Mouse (Mus musculus): Measurements from ENCODE around the gene Gtf2i.

Gtf2i gene

GRCm38 (mm10) chr5:134310201-134310600 lies 4.4 kb downstream of the Gtf2i start:
- POLR2A ChIA-PET: interaction anchor here in 3 of 4 experiments (0.6 to 8.0 kb wide), 17 partner anchors 12 to 134 kb away, joined by 3 to 64 read pairs (median 4); partner anchors contain the start of gene Rcc1l (in 1 of the 3)
- CTCF ChIA-PET: interaction anchor here in 3 of 4 experiments (0.6 to 1.2 kb wide), 4 partner anchors 9 to 176 kb away, joined by 3 to 6 read pairs (median 4); no protein-coding TSS in a partner anchor

- ChIA-PET CTCF (interaction anchor here in 2 of 4 experiments (0.6 to 1.2 kb wide), 2 partner anchors 8 to 112 kb away, joined by 3 to 4 read pairs; no protein-coding TSS in a partner anchor), POLR2A (interaction anchor here in 3 of 4 experiments (1.0 to 8.0 kb wide), 11 partner anchors 11 to 133 kb away, joined by 3 to 64 read pairs (median 5); partner anchors contain the start of gene Rcc1l (in 1 of the 3))
These were observed 5.2 kb downstream of the Gtf2i start for GRCm38 (mm10) chr5:134309345-134309744.

GRCm38 (mm10) chr5:134304639-134305038 lies 9.9 kb downstream of the Gtf2i start:
- CTCF ChIA-PET: interaction anchor here in 2 of 4 experiments (1.1 to 1.3 kb wide), 3 partner anchors 51 to 70 kb away, joined by 3 to 4 read pairs (median 3); no protein-coding TSS in a partner anchor
- POLR2A ChIA-PET: interaction anchor here (0.5 to 3.3 kb wide), 13 partner anchors 8 to 705 kb away, joined by 3 to 39 read pairs (median 3); partner anchors contain the start of genes Gtf2i (in 2 of the 4) and Abhd11 (in 1 of the 4)

GRCm38 (mm10) chr5:134295277-134296050 lies 19.1 kb downstream of the Gtf2i start:
- POLR2A ChIA-PET: interaction anchor here in 2 of 4 experiments (0.7 to 7.8 kb wide), 13 partner anchors 9 to 117 kb away, joined by 3 to 64 read pairs (median 4); partner anchors contain the start of gene Gtf2i (in 1 of the 2)
- CTCF ChIA-PET: interaction anchor here in 1 of 4 experiments (0.5 kb wide), 1 partner anchor 67 kb away, joined by 3 read pairs; no protein-coding TSS in a partner anchor

GRCm38 (mm10) chr5:134294606-134295005 lies 20.0 kb downstream of the Gtf2i start:
- CTCF ChIA-PET: interaction anchor here in 1 of 4 experiments (0.5 kb wide), 1 partner anchor 67 kb away, joined by 3 read pairs; no protein-coding TSS in a partner anchor
- POLR2A ChIA-PET: interaction anchor here in 3 of 4 experiments (0.7 to 7.8 kb wide), 7 partner anchors 10 to 77 kb away, joined by 3 to 64 read pairs (median 4); partner anchors contain the start of gene Gtf2i (in 1 of the 3)

- POLR2A ChIA-PET: interaction anchor here in 3 of 4 experiments (0.6 to 2.1 kb wide), 13 partner anchors 10 to 132 kb away, joined by 3 to 8 read pairs (median 3); partner anchors contain the start of gene Gtf2i (in 1 of the 3)
- CTCF ChIA-PET: interaction anchor here in 1 of 4 experiments (0.5 kb wide), 1 partner anchor 33 kb away, joined by 4 read pairs; no protein-coding TSS in a partner anchor
These were observed 23.5 kb downstream of the Gtf2i start for GRCm38 (mm10) chr5:134291096-134291495.

GRCm38 (mm10) chr5:134289935-134290560 lies 24.5 kb downstream of the Gtf2i start:
- POLR2A ChIA-PET: interaction anchor here in 3 of 4 experiments (0.6 to 2.1 kb wide), 6 partner anchors 11 to 1843 kb away, joined by 3 to 8 read pairs (median 3); no protein-coding TSS in a partner anchor
- CTCF ChIA-PET: interaction anchor here in 3 of 4 experiments (0.6 to 1.5 kb wide), 6 partner anchors 10 to 357 kb away, joined by 3 to 8 read pairs (median 3); no protein-coding TSS in a partner anchor

- POLR2A ChIA-PET: interaction anchor here in 2 of 4 experiments (0.5 to 1.5 kb wide), 3 partner anchors 19 to 104 kb away, joined by 3 to 5 read pairs (median 3); no protein-coding TSS in a partner anchor
- CTCF ChIA-PET: interaction anchor here in 2 of 4 experiments (0.6 kb wide), 2 partner anchors 25 to 26 kb away, joined by 3 read pairs; partner anchors contain the start of gene Gtf2i (in 1 of the 2)
These were observed 26.5 kb downstream of the Gtf2i start for GRCm38 (mm10) chr5:134288071-134288470.

- CTCF ChIA-PET: no interaction called here
- POLR2A ChIA-PET: interaction anchor here in 2 of 4 experiments (0.6 to 1.2 kb wide), 2 partner anchors 13 to 14 kb away, joined by 3 read pairs; no protein-coding TSS in a partner anchor
These were observed 29.6 kb downstream of the Gtf2i start for GRCm38 (mm10) chr5:134284921-134285320.

GRCm38 (mm10) chr5:134282603-134283002 lies 32.0 kb downstream of the Gtf2i start:
- ChIA-PET POLR2A (interaction anchor here in 2 of 4 experiments (1.0 to 1.9 kb wide), 3 partner anchors 13 to 42 kb away, joined by 3 to 6 read pairs (median 3); no protein-coding TSS in a partner anchor), CTCF (interaction anchor here in 1 of 4 experiments (0.6 kb wide), 1 partner anchor 40 kb away, joined by 4 read pairs; no protein-coding TSS in a partner anchor)

- ChIA-PET POLR2A (interaction anchor here in 3 of 4 experiments (0.7 to 1.9 kb wide), 4 partner anchors 14 to 89 kb away, joined by 3 to 6 read pairs (median 4); no protein-coding TSS in a partner anchor), CTCF (interaction anchor here in 1 of 4 experiments (0.6 kb wide), 1 partner anchor 41 kb away, joined by 4 read pairs; no protein-coding TSS in a partner anchor)
These were observed 32.5 kb downstream of the Gtf2i start for GRCm38 (mm10) chr5:134282076-134282475.

GRCm38 (mm10) chr5:134279371-134279770 lies 35.2 kb downstream of the Gtf2i start:
- POLR2A ChIA-PET: interaction anchor here in 3 of 4 experiments (0.6 to 2.2 kb wide), 15 partner anchors 8 to 312 kb away, joined by 3 to 8 read pairs (median 3); no protein-coding TSS in a partner anchor
- CTCF ChIA-PET: interaction anchor here in 1 of 4 experiments (1.0 kb wide), 2 partner anchors 10 to 210 kb away, joined by 3 to 4 read pairs; no protein-coding TSS in a partner anchor

- POLR2A ChIA-PET: interaction anchor here (0.6 to 1.9 kb wide), 12 partner anchors 10 to 1406 kb away, joined by 3 to 9 read pairs (median 4); partner anchors contain the start of genes Gtf2i (in 2 of the 4) and Abhd11 (in 1 of the 4)
- CTCF ChIA-PET: interaction anchor here in 1 of 4 experiments (0.6 kb wide), 1 partner anchor 24 kb away, joined by 3 read pairs; no protein-coding TSS in a partner anchor
These were observed 37.5 kb downstream of the Gtf2i start for GRCm38 (mm10) chr5:134277109-134277508.

- POLR2A ChIA-PET: interaction anchor here in 2 of 4 experiments (0.9 to 1.7 kb wide), 5 partner anchors 9 to 733 kb away, joined by 3 read pairs; partner anchors contain the start of gene Abhd11 (in 1 of the 2)
- CTCF ChIA-PET: interaction anchor here in 1 of 4 experiments (1.0 kb wide), 1 partner anchor 98 kb away, joined by 3 read pairs; no protein-coding TSS in a partner anchor
These were observed 39.0 kb downstream of the Gtf2i start for GRCm38 (mm10) chr5:134275556-134275955.

- CTCF ChIA-PET: interaction anchor here in 1 of 4 experiments (1.0 kb wide), 1 partner anchor 98 kb away, joined by 3 read pairs; no protein-coding TSS in a partner anchor
- POLR2A ChIA-PET: interaction anchor here in 2 of 4 experiments (0.6 to 1.7 kb wide), 7 partner anchors 9 to 609 kb away, joined by 3 to 4 read pairs (median 3); no protein-coding TSS in a partner anchor
These were observed 39.5 kb downstream of the Gtf2i start for GRCm38 (mm10) chr5:134275021-134275420.

GRCm38 (mm10) chr5:134273761-134274160 lies 40.8 kb downstream of the Gtf2i start:
- ChIA-PET POLR2A (interaction anchor here in 3 of 4 experiments (0.6 to 1.7 kb wide), 8 partner anchors 19 to 281 kb away, joined by 3 to 7 read pairs (median 4); no protein-coding TSS in a partner anchor), CTCF (no interaction called here)

GRCm38 (mm10) chr5:134272761-134273160 lies 41.8 kb downstream of the Gtf2i start:
- POLR2A ChIA-PET: interaction anchor here (0.8 to 1.7 kb wide), 6 partner anchors 12 to 97 kb away, joined by 3 to 7 read pairs (median 4); no protein-coding TSS in a partner anchor
- CTCF ChIA-PET: interaction anchor here in 1 of 4 experiments (1.4 kb wide), 1 partner anchor 219 kb away, joined by 4 read pairs; no protein-coding TSS in a partner anchor

All from embryonic stem cell, embryonic (primary cell).